Mouse (Mus musculus) gastrocnemius, postnatal 14 days (tissue): ENCODE results near the gene Dram2. TPM values are rescaled to one million over a fixed set of nuclear protein-coding genes. Genes with fewer than 3 reads are reported as not detected.

ENCODE experiments used
- total RNA-seq, 2 experiments: library from RNA; stranded (reverse); gene quantifications; 2 replicates each; pipeline ENCODE4 v1.2.3; 2021

Dram2 gene
- total RNA-seq, 2 experiments from 2014 or later, result 60.9 to 69.0 TPM

Other genes with a start within 250 kb of the Dram2 start
- not detected for gene Chil6, start 141.6 kb upstream of the Dram2 start, total RNA-seq
- under 1 TPM; 0.09 to 0.10 TPM for gene Dennd2d, start 65.4 kb upstream of the Dram2 start, total RNA-seq
- 10 to 100 TPM; 14.7 to 16.1 TPM for gene Cept1, start within 50 bp of the Dram2 start, total RNA-seq
- gene Lrif1, start 137.2 kb downstream of the Dram2 start, total RNA-seq, result 1 to 10 TPM; 6.5 to 7.4 TPM
- gene Cd53, start 242.4 kb downstream of the Dram2 start, total RNA-seq, result 1 to 10 TPM; 2.1 to 2.2 TPM